Mouse (Mus musculus) MEL (cell line): ENCODE results near the gene Irf1. TPM values are rescaled to one million over a fixed set of nuclear protein-coding genes. Genes with fewer than 3 reads are reported as not detected.

Experiments used
- DNase-seq: peaks from one replicate; pipeline ENCODE4 v3.0.0; 2011; ENCODE audit warnings: low read depth, low spot score
- H3K27ac ChIP-seq: 2 replicates; pipeline ENCODE4 v1.5.1; 2012; ENCODE audit warnings: low read depth, mild to moderate bottlenecking, control low read depth, low read length, moderate library complexity; ENCODE audit not compliant: control insufficient read depth
- H3K27me3 ChIP-seq, 2 experiments: fragments of 150-350 bp in 1 of 2; sonication (generic) in 1 of 2; 2 replicates each; pipeline ENCODE4 v1.6.1; 2012; ENCODE audit warnings: low read length in 2 of 2, mild to moderate bottlenecking in 2 of 2, improper control_type of control experiment in 1 of 2, moderate library complexity in 1 of 2; ENCODE audit not compliant: insufficient read depth in 2 of 2, control insufficient read depth in 1 of 2
- H3K36me3 ChIP-seq, 2 experiments: 2 replicates each; pipeline ENCODE4 v1.6.1; 2012 to 2014; ENCODE audit warnings: low read length in 2 of 2, improper control_type of control experiment in 1 of 2, inconsistent platforms in 1 of 2, mild to moderate bottlenecking in 1 of 2; ENCODE audit not compliant: insufficient read depth in 2 of 2, control insufficient read depth in 1 of 2
- H3K4me1 ChIP-seq, 2 experiments: fragments of 150-350 bp in 1 of 2; sonication (generic) in 1 of 2; 2 replicates each; pipeline ENCODE4 v1.6.1; 2012; ENCODE audit warnings: low read length in 2 of 2, improper control_type of control experiment in 1 of 2, mild to moderate bottlenecking in 1 of 2; ENCODE audit not compliant: insufficient read depth in 2 of 2, control insufficient read depth in 1 of 2
- H3K4me3 ChIP-seq, 2 experiments: fragments of 150-350 bp in 1 of 2; sonication (generic) in 1 of 2; 2 replicates each; pipeline ENCODE4 v1.5.1; 2012; ENCODE audit warnings: low read depth in 2 of 2, low read length in 2 of 2, mild to moderate bottlenecking in 2 of 2, moderate library complexity in 2 of 2, control low read depth in 1 of 2, improper control_type of control experiment in 1 of 2; ENCODE audit not compliant: control insufficient read depth in 1 of 2, insufficient read depth in 1 of 2
- H3K79me2 ChIP-seq: 2 replicates; pipeline ENCODE4 v1.6.1; 2012; ENCODE audit warnings: mild to moderate bottlenecking, low read length, moderate library complexity; ENCODE audit not compliant: control insufficient read depth, poor library complexity, insufficient read depth
- H3K9ac ChIP-seq: 2 replicates; pipeline ENCODE4 v1.6.1; 2012; ENCODE audit warnings: low read depth, mild to moderate bottlenecking, control low read depth, low read length, moderate library complexity; ENCODE audit not compliant: control insufficient read depth, poor library complexity, severe bottlenecking
- H3K9me3 ChIP-seq: fragments of 150-350 bp; sonication (generic); replicated peaks from 2 replicates; pipeline ENCODE4 v1.6.1; 2012; ENCODE audit warnings: mild to moderate bottlenecking, low read length, improper control_type of control experiment, moderate library complexity; ENCODE audit not compliant: insufficient read depth
- CTCF ChIP-seq, 3 experiments: IDR thresholded peaks in 2 of 3; conservative IDR thresholded peaks in 1 of 3; 2 replicates each; pipeline ENCODE4 v1.5.1; 2011 to 2012; ENCODE audit warnings: low read length in 3 of 3, low read depth in 2 of 3, mild to moderate bottlenecking in 2 of 3, improper control_type of control experiment in 1 of 3, inconsistent platforms in 1 of 3, mixed read lengths in 1 of 3, moderate library complexity in 1 of 3; ENCODE audit not compliant: control insufficient read depth in 1 of 3, insufficient read depth in 1 of 3, poor library complexity in 1 of 3, severe bottlenecking in 1 of 3
- E2F4 ChIP-seq: IDR thresholded peaks from 2 replicates; pipeline ENCODE4 v1.6.1; 2011; ENCODE audit warnings: low read depth, low read length, improper control_type of control experiment, borderline replicate concordance
- ETS1 ChIP-seq: IDR thresholded peaks from 2 replicates; pipeline ENCODE4 v1.6.1; 2012; ENCODE audit warnings: low read depth, mild to moderate bottlenecking, inconsistent platforms, low read length, improper control_type of control experiment, moderate library complexity
- GABPA ChIP-seq: IDR thresholded peaks from 2 replicates; pipeline ENCODE4 v1.6.1; 2012; ENCODE audit warnings: low read depth, mild to moderate bottlenecking, inconsistent platforms, low read length, improper control_type of control experiment, moderate library complexity
- GATA1 ChIP-seq: IDR thresholded peaks from 2 replicates; pipeline ENCODE4 v1.6.1; 2011; ENCODE audit warnings: low read depth, low read length, improper control_type of control experiment
- JUND ChIP-seq: IDR thresholded peaks from 2 replicates; pipeline ENCODE4 v1.6.1; 2011; ENCODE audit warnings: low read depth, mild to moderate bottlenecking, improper control_type of control experiment, low read length
- KAT2A ChIP-seq: conservative IDR thresholded peaks from 2 replicates; pipeline ENCODE4 v1.6.1; 2012; ENCODE audit warnings: low read depth, low read length, improper control_type of control experiment, inconsistent platforms
- MAFK ChIP-seq: IDR thresholded peaks from 2 replicates; pipeline ENCODE4 v1.6.1; 2011; ENCODE audit warnings: low read depth, mild to moderate bottlenecking, low read length, improper control_type of control experiment, borderline replicate concordance
- MAZ ChIP-seq: IDR thresholded peaks from 2 replicates; pipeline ENCODE4 v1.6.1; 2012; ENCODE audit warnings: low read depth, mild to moderate bottlenecking, inconsistent platforms, low read length, improper control_type of control experiment
- MEF2A ChIP-seq: IDR thresholded peaks from 2 replicates; pipeline ENCODE4 v1.6.1; 2014; ENCODE audit warnings: low read depth, mild to moderate bottlenecking, inconsistent platforms, low read length, improper control_type of control experiment; ENCODE audit not compliant: poor library complexity, insufficient replicate concordance, severe bottlenecking; ENCODE audit errors: extremely low read depth
- MXI1 ChIP-seq: IDR thresholded peaks from 2 replicates; pipeline ENCODE4 v1.6.1; 2011; ENCODE audit warnings: mild to moderate bottlenecking, low read depth, low read length, improper control_type of control experiment
- MYB ChIP-seq: IDR thresholded peaks from 2 replicates; pipeline ENCODE4 v1.6.1; 2011; ENCODE audit warnings: mild to moderate bottlenecking, low read depth, low read length, improper control_type of control experiment
- MYC ChIP-seq: IDR thresholded peaks from 2 replicates; pipeline ENCODE4 v1.6.1; 2011; ENCODE audit warnings: low read depth, mild to moderate bottlenecking, low read length, improper control_type of control experiment, moderate library complexity
- SIN3A ChIP-seq: IDR thresholded peaks from 2 replicates; pipeline ENCODE4 v1.6.1; 2012; ENCODE audit warnings: low read length, improper control_type of control experiment, inconsistent platforms
- SMC3 ChIP-seq: IDR thresholded peaks from 2 replicates; pipeline ENCODE4 v1.6.1; 2011; ENCODE audit warnings: low read depth, low read length, improper control_type of control experiment
- TBP ChIP-seq: IDR thresholded peaks from 2 replicates; pipeline ENCODE4 v1.8.0; 2011; ENCODE audit warnings: low read depth, low read length, improper control_type of control experiment
- UBTF ChIP-seq: IDR thresholded peaks from 2 replicates; pipeline ENCODE4 v1.6.1; 2012; ENCODE audit warnings: low read depth, mild to moderate bottlenecking, inconsistent platforms, low read length, improper control_type of control experiment, moderate library complexity, borderline replicate concordance; ENCODE audit not compliant: insufficient read depth
- USF1 ChIP-seq: IDR thresholded peaks from 2 replicates; pipeline ENCODE4 v1.6.1; 2014; ENCODE audit warnings: low read depth, mild to moderate bottlenecking, inconsistent platforms, low read length, improper control_type of control experiment, moderate library complexity
- USF2 ChIP-seq, 2 experiments: IDR thresholded peaks; 2 replicates each; pipeline ENCODE4 v1.6.1; 2011 to 2012; ENCODE audit warnings: improper control_type of control experiment in 2 of 2, low read length in 2 of 2, borderline replicate concordance in 1 of 2, inconsistent platforms in 1 of 2, low read depth in 1 of 2, mild to moderate bottlenecking in 1 of 2; ENCODE audit not compliant: insufficient read depth in 1 of 2
- ZC3H11A ChIP-seq: IDR thresholded peaks from 2 replicates; pipeline ENCODE4 v1.6.1; 2012; ENCODE audit warnings: low read depth, mild to moderate bottlenecking, inconsistent platforms, low read length, improper control_type of control experiment
- polyA plus RNA-seq, 2 experiments: library from polyadenylated mRNA; stranded (reverse) in 1 of 2; unstranded in 1 of 2; fragments of >175 nt in 1 of 2; fragments of >200 nt in 1 of 2; gene quantifications; 2 replicates each; pipeline versions ENCODE4 v1.2.1 to v1.2.4; 2012; ENCODE audit warnings: low replicate concordance in 2 of 2, low read depth in 1 of 2; ENCODE audit not compliant: insufficient read length in 2 of 2, insufficient read depth in 1 of 2, missing spikeins in 1 of 2
- total RNA-seq: library from RNA; depleted of rRNA; stranded (reverse); fragments of 300-350 nt; gene quantifications from 2 replicates; pipeline ENCODE4 v1.2.3, GENCODE M21; 2012

Irf1 gene
- total and polyA plus RNA-seq, 3 experiments = 0.73 to 1.9 TPM; not detected in 1

DNA sequence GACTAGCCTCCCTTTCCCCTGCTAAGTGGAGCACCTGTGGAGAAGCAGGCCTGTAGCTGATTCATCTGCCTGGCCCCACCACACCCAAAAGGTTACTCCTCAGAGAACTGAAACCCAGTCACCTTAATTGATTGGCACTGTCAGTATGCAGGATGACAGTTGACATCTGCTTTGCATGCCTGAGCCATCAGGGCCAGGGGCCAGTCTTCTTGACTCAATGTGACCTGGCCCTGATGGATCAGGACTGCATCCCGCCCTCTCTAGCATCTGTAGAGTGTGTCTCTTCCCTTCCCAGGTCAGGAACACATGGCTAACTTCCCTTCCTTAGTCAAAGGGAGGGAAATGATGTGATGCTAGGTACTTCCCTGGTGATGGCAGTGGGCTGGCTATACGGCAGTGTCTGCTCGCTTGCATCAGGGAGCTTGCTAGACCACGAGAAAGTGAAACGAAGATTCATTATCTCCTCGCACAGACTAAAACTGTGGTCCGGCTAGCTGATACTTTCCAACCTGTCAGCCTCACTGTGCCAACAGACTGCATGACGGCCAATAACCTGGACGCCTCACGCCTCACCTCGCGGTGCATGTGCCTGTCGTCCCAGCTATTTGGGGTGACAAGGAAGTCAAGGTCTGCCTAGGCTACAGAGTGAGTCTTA is 50.8 kb downstream of the Irf1 start:
- H3K27ac ChIP-seq = no peak overlapping the region
- H3K9ac ChIP-seq = no peak overlapping the region
- H3K4me1 ChIP-seq = peaks cover 0 to 7% of the 10 kb centered on the region in 2 experiments; a peak in 2 of 4 replicates
- DNase-seq = peak; percentile 21
- H3K36me3 ChIP-seq = peaks cover 0 to 1% of the 10 kb centered on the region in 2 experiments; a peak in 2 of 4 replicates
- H3K79me2 ChIP-seq = no peaks in the 10 kb centered on the region
- no peaks in the 10 kb centered on the region; a peak in 2 of 4 replicates for H3K27me3 ChIP-seq
- H3K4me3 ChIP-seq = peak overlapping the region in 1 of 2 experiments; percentile 41; a peak in 2 of 4 replicates
- TF ChIP-seq UBTF (no peak), USF2 (IDR thresholded peaks at IDR 0.05; ENCODE audit: borderline replicate concordance in 1 of 2, insufficient read depth in 1 of 2, low read depth in 1 of 2, low read length in 2 of 2) (no peak), CTCF (IDR thresholded peaks at IDR 0.05 in 2 of 3, conservative IDR thresholded peaks at IDR 0.05 in 1 of 3; ENCODE audit: control insufficient read depth in 1 of 3, insufficient read depth in 1 of 3, low read depth in 2 of 3, low read length in 3 of 3, poor library complexity in 1 of 3, severe bottlenecking in 1 of 3) (no peak), JUND (no peak), USF1 (no peak), TBP (no peak), KAT2A (no peak), MAZ (no peak), GABPA (no peak)
- H3K9me3 ChIP-seq = no peaks in the 10 kb centered on the region

DNA sequence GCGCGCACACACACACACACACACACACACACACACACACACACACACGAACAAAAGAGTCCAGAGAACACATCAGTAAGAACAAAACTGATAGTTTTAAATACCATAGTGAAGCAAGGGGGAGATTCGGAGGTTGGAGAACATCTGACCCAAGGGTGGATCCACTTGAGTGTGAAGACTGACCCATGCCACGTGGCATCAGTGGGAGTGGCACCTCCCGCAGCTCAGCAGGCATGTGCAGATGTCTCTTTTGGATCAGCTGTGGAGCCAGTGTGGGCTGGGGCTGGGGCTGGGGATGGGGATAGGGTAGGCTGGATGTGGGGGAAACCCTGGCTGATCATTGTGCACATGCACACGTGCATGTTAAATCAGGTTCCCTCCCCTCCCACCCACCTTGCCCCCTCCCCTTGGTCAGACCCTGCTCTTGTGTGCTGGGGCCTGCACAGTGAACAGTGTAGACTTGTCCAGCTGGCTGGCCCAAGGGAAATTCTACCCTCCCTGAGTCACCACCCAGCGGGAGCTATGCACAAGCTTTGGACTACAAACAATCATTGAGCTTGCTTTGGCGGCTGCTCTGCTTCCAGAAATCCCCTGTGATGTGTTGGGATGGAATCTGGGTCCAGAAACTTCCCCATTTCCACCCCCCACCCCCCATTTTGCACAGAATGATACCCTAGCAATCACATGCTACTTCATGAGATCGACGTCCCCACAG is 51.6 kb downstream of the Irf1 start:
- H3K79me2 ChIP-seq = no peaks in the 10 kb centered on the region
- H3K4me3 ChIP-seq = no peak overlapping the region
- no peak overlapping the region for H3K27ac ChIP-seq
- H3K36me3 ChIP-seq = peaks cover 0 to 4% of the 10 kb centered on the region in 2 experiments; a peak in 2 of 4 replicates
- H3K9me3 ChIP-seq = no peaks in the 10 kb centered on the region
- peaks cover 0 to 12% of the 10 kb centered on the region in 2 experiments; a peak in 2 of 4 replicates for H3K4me1 ChIP-seq
- no peak overlapping the region for H3K9ac ChIP-seq
- DNase-seq = no peak
- H3K27me3 ChIP-seq = no peaks in the 10 kb centered on the region; a peak in 2 of 4 replicates
- TF ChIP-seq JUND (no peak), MEF2A (no peak), MYB (no peak), ETS1 (no peak), ZC3H11A (no peak), SMC3 (no peak), SIN3A (no peak), MYC (no peak), E2F4 (no peak), MXI1 (no peak), GATA1 (no peak), MAFK (no peak), USF1 (no peak)
